Mouse (Mus musculus): ENCODE measurements around the gene Slc38a3.

Slc38a3 gene

DNA sequence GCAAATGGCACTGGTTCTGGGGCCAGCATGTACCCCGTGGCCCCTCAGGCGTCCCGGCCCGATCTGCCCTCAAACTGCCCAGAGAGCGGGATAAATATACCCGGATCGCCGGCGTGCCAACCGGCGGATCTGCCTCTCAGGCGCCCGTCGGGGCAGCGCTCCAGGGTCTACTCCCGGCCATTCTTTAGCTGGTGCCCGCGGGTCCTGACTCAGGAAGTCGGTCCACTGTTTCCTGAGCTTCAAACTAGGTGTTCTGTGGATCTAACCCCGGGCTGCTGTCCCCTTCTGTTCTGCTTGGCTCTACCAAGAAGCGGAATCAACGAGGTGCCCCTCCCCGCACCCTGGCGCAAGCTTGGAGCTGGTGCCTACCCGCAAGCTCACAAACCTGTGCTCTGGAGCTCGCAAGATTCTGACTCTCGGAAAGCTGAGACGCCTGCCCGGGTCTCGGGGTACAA, 2.6 kb downstream of the Slc38a3 start:
- DNase-seq (ENCODE audit: low read depth, low spot score): no peak

DNA sequence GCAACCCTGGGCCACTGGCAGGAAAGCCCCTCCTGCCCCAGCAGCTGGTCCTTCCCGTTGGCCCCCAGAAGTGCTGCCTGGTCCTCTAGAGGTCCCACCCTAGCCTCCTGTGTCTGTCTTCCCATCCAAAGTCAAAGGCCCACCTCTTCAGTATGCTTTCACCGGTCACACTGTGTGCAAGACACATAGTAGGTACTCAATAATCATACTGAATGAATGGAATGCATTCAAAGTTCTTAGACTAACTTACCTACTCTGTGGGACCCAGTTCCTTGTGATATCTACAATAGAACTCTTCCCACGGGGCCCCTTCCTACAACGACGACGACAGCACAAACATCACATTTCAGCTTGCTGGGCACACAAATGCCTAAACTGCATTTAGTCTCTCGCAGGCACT, 4.0 kb downstream of the Slc38a3 start:
- no peak for DNase-seq (ENCODE audit: low read depth, low spot score)

DNA sequence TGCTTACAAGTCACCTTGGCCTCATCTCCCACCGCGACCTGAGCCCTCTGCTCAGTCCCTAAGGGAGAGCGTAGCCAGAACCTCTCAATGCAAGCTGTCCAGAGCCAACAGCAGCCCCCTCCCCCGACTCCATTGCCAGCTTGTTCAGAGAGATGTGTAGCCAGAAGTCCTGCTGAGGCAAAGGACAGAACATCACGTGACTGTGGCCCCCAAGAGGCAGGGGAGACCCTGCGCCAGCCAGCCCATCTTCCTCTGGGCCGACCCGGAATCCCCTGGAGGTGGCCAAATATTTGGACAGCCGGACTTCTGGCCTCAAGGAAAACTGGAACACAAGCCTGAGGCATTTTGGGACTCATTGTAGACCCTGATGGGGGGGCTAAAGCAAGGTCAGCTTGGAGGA, 5.8 kb downstream of the Slc38a3 start:
- no peak for DNase-seq (ENCODE audit: low read depth, low spot score)

DNA sequence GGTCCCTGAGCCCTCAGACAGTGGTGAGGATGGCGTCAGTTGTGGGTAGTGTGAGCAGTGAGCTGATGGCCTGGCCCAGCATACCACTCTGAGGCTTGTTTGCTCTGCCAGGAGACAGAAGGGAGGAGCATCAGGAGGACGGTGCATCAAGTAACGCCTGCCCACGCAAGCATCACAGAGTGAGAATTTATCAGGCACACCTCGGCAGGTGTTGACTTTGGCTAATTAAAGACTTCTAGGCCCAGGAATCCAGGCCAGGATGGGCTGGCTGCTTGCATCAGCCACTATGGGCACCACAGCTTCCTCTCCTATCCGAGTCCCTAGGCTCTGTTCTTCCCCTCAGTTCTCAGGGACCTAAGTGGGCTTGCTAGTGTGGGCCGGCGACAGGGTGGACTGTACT, 7.0 kb downstream of the Slc38a3 start:
- no peak for DNase-seq (ENCODE audit: low read depth, low spot score)

DNA sequence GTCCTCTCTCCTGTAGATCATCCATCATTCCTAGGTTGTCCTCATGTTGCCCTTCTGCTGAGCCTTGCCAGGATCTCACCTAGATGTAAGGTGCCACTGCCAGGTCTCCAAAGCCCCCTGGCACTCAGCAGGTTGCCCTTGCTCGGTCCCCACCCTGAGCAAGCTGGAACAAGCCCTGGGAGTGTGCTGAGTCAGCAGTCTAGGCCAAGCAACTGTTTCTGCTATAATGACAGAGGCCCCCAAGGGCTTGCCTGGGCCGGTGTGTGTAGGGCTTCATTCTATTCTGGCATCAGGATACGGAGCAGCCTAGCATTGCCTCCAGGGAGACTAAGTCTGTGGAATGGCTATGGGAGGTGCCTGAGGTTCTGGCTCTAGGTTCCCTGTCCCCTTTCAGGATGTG, 8.6 kb downstream of the Slc38a3 start:
- no peak for DNase-seq (ENCODE audit: low read depth, low spot score)

DNA sequence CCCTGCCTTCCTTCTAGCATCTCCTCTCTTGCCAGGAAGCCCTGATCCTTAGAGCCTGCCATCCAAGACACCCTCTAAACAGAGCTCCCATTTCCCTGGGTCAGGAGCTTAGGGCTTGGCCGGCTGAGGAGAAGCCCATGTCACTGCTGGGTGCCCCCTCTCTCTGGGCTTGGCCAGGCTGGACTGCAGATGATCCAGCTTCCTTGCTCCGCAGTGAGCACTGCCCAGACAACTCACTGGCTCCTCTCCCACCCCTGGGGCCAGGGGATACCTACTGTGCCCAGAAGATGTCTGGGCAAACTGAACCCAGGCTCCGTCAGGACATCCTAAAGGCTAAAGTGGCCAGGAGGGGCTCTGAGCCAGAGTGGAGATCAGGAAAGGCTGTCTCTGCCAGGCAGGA, 9.4 kb downstream of the Slc38a3 start:
- no peak for DNase-seq (ENCODE audit: low read depth, low spot score)

DNA sequence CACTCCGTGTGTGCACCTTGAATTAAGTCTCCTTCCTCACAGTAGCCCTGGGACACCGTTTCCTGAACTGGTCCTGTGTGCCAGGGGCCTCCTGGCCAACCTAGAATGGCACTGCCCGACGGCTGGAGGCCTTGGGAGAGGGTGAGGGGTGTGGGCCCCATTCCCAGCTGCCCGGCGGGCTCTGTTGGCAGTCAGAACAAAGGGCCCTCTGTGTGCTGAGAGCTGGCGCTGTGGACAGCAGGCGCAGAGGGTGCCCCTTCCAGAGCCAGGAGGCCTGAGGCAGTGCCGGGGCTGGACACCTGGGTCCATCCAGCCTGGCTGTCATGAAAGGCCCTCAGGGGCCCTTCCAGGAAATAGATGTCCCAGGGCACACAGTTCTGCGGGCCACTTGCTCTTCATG, 9.8 kb downstream of the Slc38a3 start:
- DNase-seq (ENCODE audit: low read depth, low spot score): no peak

DNA sequence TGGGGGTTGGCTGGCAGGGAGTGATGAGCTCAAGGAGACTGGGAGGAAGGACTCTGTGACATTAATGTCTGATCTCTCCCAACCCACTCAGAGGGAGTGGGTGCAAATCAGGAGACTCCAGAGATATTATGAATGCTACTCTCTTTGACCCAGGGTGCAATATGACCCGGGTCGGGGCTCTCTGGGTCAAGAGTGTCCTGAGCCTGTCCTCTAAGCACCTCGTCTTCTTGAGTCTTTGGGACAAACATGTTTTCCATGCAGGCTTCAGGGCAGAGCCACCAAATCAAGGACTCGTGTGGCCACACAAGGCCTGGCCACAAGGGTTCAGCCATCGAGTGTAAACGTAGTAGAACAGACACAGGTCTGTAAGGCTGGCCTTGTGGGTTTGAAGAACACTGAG, 11.2 kb downstream of the Slc38a3 start:
- no peak for DNase-seq (ENCODE audit: low read depth, low spot score)

DNA sequence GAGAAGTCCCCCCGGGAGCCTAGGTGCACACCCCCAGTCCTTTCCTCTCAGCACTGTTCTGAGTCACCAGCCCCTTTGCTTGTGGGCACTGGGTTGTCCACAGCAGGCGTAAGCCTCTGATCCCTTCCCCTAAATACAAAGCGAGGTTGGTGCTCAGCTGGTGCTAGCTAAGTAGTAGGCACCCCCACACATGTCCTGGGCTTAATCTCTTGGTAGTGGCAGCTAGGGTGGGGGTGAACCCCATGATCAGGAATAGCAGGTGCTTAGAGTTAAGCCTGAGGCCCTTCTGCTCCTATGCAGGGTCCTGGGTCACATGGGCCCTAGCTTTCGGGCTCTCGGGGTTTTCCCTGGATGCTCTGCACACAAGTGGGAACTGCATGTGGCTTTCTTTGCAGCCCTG, 12.2 kb downstream of the Slc38a3 start:
- no peak for DNase-seq (ENCODE audit: low read depth, low spot score)

DNA sequence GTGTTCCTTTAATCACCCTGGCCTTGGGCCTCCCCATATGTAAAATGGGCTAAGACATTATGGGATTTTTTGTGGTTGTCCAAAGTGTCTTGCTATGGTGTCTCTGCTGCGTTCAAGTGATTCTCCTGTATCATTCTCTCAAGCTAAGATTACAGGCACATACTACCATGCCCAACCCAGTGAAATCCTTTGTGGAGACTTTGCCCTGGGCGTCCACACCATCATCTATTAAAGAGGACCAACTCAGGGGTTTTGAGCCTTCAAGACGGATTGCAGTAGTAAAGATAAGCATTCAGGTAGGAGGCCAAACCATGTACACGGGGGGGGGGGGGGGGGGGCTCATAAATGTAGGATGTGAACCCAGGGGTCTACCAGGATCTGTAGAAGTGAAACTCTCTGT, 14.7 kb downstream of the Slc38a3 start:
- no peak for DNase-seq (ENCODE audit: low read depth, low spot score)

DNA sequence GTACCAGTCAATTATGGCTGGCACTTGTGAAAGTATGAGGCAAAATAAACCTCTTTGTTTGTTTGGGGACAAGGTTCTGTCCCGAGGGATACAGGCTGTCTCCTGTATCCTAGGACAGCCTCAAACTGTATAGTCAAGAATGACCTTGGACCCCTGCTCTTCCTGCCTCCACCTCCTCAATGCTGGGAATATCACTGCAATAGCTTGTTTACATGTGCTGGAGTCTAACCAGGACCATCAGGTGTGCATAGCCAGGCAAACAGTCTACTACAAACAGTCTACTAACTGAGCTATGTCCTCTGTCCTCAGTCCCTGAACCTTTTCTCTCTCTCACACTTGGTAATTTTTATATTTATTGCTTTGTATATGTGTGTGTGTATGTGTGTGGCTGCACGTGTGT, 15.9 kb downstream of the Slc38a3 start:
- DNase-seq (ENCODE audit: low read depth, low spot score): no peak

DNA sequence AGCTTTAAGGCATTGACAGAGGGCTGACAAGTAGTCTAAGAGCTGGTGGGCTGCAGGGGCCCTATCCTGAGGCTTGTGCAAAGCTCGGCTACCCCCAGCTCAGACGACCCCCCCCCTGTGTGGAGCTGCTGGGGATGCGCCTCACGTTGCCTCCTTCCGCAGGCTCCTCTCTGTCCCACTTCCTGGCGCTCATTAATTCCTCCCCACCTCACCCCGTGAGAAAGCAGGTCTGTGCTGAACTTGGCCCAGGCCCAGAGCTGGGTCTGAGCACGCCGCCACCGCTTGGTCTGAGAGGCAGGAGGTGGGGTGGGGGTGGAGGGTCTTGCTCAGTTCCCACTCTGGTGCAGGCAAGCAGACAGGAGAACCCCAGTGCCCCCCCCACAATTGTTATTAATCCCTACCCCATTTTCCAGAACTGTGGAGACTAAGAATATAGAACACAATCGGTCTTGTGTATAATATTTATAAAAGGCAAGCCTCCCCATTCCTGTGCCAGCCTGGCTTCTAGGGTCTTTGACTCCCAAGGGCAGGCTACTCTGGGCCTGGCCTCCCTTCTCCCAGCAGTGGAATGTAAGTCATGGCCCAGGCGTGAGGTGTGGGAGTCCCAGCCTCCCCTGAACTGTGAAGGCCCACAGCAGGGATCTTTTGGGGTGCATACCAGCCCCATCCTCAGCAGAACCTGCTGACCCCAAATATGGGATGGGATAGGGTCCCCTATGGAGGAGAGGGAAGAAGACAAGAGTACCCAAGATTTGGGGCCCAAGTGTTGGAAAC, 18.4 kb downstream of the Slc38a3 start:
- DNase-seq (ENCODE audit: low read depth, low spot score): no peak

DNA sequence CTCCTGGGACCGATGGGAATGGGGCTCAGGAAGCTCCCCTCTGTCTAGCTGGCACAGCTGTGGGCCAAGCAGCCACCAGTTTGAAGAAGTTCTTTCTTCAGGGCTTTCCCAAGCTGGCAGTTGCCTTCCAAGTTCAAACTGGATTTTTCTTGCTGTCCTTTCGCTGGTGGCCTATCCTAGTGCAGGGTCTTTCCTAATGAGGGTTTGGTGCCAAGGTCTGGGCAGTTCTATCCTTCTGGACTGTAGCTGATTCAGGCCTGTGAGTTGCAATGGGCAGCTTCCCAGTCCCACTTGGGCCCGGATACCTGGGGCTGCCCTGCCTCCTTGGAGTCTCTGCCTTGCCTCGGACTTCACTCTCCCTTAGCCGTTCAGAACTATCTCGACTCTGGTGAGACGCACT, 19.1 kb downstream of the Slc38a3 start:
- DNase-seq (ENCODE audit: low read depth, low spot score): no peak

DNA sequence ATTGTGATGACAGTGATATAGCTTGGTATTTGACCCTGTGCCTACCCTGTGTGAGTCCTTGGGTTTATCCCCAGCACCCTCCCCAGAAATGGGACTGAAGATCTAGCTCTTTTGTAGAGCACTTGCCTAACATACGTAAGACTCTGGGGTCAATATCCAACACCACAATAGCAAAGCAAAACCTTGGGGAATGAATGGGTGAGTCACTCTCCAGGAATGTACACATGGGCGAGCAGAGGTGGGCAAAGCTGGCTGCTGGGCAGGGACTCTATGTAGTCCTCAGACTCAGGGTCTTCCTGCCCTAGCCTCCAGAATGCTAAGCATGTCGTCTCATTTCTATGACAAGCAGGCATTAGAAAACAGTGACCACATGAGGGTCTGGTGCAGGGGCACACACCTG, 20.6 kb downstream of the Slc38a3 start:
- DNase-seq (ENCODE audit: low read depth, low spot score): no peak

DNA sequence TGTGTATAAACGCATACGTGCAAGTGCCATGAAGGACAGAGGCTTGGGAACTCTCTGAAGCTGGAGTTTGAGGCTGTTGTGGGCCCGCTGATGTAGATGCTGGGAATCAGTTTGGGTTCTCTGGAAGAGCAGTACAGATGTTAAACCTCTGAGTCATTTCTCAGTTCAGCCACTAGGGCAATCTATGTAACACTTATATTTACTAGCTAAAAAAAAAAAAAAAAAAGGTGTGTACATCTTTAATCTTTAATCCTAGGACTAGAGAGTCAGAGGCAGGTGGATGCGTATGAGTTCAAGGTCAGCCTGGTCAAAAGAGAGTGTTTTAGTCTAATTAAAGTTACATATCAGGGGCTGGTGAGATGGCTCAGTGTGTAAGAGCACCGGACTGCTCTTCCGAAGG, 22.4 kb downstream of the Slc38a3 start:
- DNase-seq (ENCODE audit: low read depth, low spot score): peak; percentile 44

DNA sequence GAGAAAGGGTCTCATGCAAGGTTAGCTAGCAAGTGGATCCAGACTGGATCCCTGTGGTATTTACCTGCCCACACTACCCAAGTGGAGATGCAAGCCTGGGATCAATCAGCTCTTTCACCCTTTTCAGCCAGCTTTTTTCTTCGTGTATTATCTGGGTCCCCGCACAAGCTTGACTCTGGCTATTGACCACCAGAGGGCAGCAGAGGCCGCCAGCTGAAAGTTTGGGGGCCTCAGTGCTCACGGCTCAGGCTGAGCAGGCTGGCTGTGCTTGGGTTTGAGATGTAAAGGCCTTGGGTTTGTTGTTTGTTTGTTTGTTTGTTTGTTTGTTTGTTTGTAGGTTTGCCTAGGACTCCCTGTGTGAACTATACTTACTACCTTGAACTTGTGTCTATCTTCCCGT, 23.8 kb downstream of the Slc38a3 start:
- peak; percentile 91 for DNase-seq (ENCODE audit: low read depth, low spot score)

DNA sequence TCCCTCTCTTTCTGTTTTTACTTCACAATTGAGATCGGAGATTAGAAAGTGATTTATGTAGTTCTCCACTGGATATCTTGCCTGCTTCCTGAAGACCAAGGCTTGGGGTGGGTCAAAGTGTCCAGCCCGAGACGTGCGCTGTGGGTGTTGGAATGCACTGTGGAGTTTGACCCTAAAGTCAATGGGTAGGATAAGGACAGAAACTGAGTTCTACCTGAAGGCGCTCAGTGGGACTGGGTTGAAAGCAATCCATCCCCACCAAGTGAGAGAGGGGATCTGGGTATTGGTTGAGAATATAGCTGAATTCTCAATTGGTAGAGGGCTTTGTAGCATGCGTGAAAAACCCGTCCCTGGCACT, 24.2 kb downstream of the Slc38a3 start:
- DNase-seq (ENCODE audit: low read depth, low spot score): no peak

DNA sequence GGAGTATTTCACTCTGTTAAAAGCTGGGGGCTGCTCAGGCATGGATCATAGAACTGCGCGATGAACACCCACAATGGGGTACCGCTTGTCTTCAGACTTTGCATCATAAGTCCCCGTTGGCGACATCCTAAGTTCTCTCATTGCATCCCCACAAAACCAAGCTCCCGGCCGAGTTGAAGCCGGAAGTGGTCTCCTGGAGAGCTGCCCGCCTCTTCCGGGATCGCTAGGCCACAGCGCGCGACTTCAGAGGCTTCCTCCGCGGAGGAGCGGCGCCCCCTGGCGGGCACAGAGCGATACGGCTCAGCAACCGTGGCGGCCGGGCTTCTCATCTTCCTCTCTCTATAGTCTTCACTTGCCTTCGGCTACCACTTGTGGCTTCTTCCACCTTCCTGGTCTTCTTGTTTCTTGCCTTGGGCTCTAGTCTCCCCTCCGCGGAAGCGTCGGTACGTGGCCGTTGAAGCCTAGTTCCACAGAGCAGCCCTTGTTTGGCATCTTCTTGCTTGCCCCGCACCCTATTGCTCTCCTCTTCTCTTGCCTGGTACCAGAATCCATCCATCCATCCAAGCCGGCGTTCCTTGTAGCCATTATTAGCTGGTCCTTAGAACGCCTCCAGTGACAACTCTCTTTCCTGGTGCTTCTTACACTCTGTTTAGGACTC, 24.7 kb downstream of the Slc38a3 start:
- DNase-seq (ENCODE audit: low read depth, low spot score): peak; percentile 96

DNA sequence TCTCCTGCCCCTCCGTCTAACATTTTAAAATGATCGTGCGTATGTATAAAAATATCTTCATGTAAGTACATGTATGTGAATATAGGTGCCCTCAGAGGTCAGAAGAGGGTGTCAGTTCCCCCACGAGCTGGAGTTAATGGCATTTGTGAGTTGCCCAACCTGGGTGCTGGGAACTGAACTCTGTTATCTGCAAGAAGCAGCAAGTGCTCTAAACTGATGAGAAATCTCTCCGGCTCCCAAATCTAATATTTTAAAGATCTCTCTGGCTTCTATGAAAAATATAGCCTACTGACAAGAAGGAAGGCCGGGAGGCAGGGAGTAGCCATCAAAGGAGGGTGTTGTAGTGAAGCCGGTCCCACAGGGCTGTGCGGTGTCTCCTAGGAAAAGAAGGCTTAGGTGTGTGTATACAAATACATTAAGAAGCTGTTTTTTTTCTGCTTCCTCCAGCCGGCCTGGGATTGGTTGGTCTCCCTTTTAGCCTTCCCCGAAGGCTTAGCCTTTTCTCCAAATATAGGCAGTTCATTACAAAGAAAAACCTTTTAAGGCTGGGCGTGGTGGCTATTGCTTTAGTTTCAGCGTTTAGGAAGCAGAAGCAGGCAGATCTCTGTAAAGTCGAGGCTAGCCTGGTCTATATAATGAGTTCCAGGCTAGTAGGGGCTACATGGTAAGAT, 25.7 kb downstream of the Slc38a3 start:
- no peak for DNase-seq (ENCODE audit: low read depth, low spot score)

DNA sequence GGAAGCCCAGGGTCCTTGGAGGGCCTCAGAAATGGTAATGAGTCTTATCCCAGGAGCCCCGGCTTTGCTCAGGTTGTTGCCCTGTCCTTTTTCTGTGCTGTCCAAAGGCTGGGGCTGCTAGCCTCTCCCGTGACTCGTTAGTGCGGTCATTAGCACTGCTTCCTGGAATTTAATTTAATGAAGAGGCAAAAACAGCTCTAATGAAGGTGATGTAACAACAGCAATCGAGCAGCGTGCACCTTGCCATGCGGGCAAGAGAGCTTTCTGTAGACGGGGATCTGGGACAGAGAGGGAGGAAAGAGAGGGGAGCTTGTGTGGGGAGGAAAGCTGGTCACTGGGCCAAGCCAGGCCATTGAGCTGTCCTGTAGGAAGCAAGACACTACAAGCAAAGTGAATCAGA, 27.7 kb downstream of the Slc38a3 start:
- DNase-seq (ENCODE audit: low read depth, low spot score): no peak

DNA sequence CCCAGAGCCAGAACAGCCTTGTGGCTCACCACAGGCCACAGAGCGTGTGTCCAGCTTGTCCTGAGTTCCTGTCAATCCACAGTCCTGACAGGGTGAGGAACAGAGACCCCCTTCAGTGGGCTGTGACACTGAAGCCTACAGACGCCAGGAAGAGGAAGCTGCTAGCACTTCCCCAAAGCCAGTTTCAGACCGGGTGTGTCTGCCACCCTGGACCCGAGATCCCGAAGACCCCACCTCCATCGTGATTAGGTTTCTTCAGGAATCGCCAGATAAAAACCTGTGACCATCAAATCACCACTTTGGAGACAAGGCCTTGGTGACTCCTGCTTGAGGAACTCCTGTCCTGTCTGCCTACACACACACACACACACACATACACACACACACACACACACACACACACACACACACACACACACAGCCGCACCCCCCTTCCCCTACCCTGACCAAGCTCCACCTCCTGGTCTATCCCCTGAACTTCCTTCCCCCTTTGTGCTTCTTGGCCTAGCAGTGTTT, 29.0 kb downstream of the Slc38a3 start:
- DNase-seq (ENCODE audit: low read depth, low spot score): peak; percentile 50

DNA sequence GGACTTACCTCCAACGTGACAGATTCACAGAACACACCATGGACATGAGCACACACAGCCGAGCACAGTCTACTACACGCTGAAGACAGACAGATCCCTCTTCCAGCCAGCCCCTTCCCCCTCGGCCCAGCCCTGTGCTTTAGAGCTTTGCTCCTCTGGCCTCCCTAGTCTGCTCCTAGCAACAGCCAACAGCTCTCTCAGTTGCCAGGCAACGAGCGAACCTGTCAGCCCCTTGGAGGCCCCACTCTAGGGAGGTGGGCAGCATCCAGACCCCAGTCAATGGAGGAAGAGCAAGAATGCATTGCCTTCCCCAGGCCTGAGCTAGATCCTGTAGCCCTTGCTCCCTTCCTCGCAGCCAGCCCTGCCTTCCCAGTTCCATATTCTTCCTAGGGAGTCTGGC, 32.3 kb downstream of the Slc38a3 start:
- no peak for DNase-seq (ENCODE audit: low read depth, low spot score)
